Mouse (Mus musculus) stomach, postnatal 0 days (tissue): Measurements from ENCODE around the gene Psat1. TPM values are rescaled to one million over a fixed set of nuclear protein-coding genes. Genes with fewer than 3 reads are reported as not detected.

Source experiments
- ATAC-seq: fragments of 200-750 bp; cut with Nextera tagmentation; 2 replicates; pipeline ENCODE4 v1.8.0; 2017; ENCODE audit not compliant: low FRiP score, low TSS enrichment
- DNase-seq: peaks from one replicate; pipeline ENCODE4 v3.0.0-alpha.2; 2016; ENCODE audit warnings: low spot score
- H3K27ac ChIP-seq: fragments of 300-500 bp; sonication (generic); replicated peaks from 2 replicates; pipeline ENCODE4 v1.5.1; 2014; ENCODE audit warnings: mild to moderate bottlenecking, control low read depth
- H3K27me3 ChIP-seq: fragments of 300-500 bp; sonication (generic); 2 replicates; pipeline ENCODE4 v1.6.1; 2014; ENCODE audit warnings: low read length; ENCODE audit not compliant: control insufficient read depth, insufficient read depth
- H3K36me3 ChIP-seq: fragments of 300-500 bp; sonication (generic); 2 replicates; pipeline ENCODE4 v1.6.1; 2014; ENCODE audit warnings: low read length, mixed read lengths; ENCODE audit not compliant: control insufficient read depth, insufficient read depth
- H3K4me1 ChIP-seq: fragments of 300-500 bp; sonication (generic); replicated peaks from 2 replicates; pipeline ENCODE4 v1.6.1; 2014; ENCODE audit warnings: antibody characterized with exemption; ENCODE audit not compliant: control insufficient read depth, insufficient read depth
- H3K4me2 ChIP-seq: fragments of 300-500 bp; sonication (generic); replicated peaks from 2 replicates; pipeline ENCODE4 v1.6.1; 2014; ENCODE audit warnings: low read depth, mild to moderate bottlenecking, control low read depth, moderate library complexity
- H3K4me3 ChIP-seq: fragments of 300-500 bp; sonication (generic); 2 replicates; pipeline ENCODE4 v1.5.1; 2014; ENCODE audit warnings: low read depth, low read length, control low read depth
- H3K9ac ChIP-seq: fragments of 300-500 bp; sonication (generic); 2 replicates; pipeline ENCODE4 v1.6.1; 2014; ENCODE audit warnings: mild to moderate bottlenecking, low read length, control low read depth, mixed read lengths
- H3K9me3 ChIP-seq: fragments of 300-500 bp; sonication (generic); 2 replicates; pipeline ENCODE4 v1.6.1; 2016; ENCODE audit warnings: low read length; ENCODE audit not compliant: control insufficient read depth
- CTCF ChIP-seq: IDR thresholded peaks from 2 replicates; pipeline ENCODE4 v1.5.1; 2016; ENCODE audit warnings: antibody characterized with exemption, low read depth, mild to moderate bottlenecking, moderate library complexity
- EP300 ChIP-seq: optimal IDR thresholded peaks from 2 replicates; pipeline ENCODE3; 2016; ENCODE audit warnings: antibody characterized with exemption
- WGBS: fragments of 180-500 bp; shearing (Covaris S2); extraction: QIAGEN DNeasy Blood & Tissue Kit; methylation state at CpG from one replicate; pipeline ENCODE4 v1.1.7; 2014; 5-methylcytosine and 5-hydroxymethylcytosine counted together
- polyA plus RNA-seq: library from polyadenylated mRNA; unstranded; fragments of >200 nt; fragmentation: Nextera tagmentation; extraction: Ambion mirVana; gene quantifications from 2 replicates; pipeline ENCODE4 v1.2.1, GENCODE M21; 2015

Psat1 gene
- polyA plus RNA-seq, 1 experiment from 2014 or later: 67.9 TPM

DNA sequence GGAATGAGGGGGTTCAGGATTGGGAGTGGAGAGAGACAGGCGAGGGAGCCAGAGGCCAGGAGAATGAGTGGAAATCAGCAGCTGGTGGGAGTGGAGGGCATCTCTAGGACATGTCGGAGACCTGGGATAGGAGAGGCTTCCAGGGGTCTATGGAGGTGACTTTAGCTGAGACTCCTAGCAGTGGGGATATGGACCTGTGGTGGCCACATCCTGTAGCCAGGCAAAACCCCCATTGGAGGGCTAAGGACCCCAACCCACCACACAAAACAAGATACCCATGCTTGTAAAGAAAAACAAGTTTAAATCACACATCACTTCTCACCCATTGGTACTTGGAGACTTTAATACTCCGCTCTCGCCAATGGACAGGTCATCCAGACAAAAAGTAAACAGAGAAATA lies 58.7 kb downstream of the Psat1 start:
- no peaks in the 10 kb centered on the region for H3K4me1 ChIP-seq
- H3K36me3 ChIP-seq: no peaks in the 10 kb centered on the region
- TF ChIP-seq CTCF: no peak
- no peak for DNase-seq
- no peak overlapping the region for H3K4me3 ChIP-seq
- H3K27ac ChIP-seq: no peak overlapping the region
- no peak overlapping the region for H3K4me2 ChIP-seq
- no peak for ATAC-seq
- no peaks in the 10 kb centered on the region for H3K27me3 ChIP-seq
- 82% methylated on average over 4 of the region's 4 CpGs for WGBS
- H3K9ac ChIP-seq: no peak overlapping the region
- no peaks in the 10 kb centered on the region for H3K9me3 ChIP-seq

DNA sequence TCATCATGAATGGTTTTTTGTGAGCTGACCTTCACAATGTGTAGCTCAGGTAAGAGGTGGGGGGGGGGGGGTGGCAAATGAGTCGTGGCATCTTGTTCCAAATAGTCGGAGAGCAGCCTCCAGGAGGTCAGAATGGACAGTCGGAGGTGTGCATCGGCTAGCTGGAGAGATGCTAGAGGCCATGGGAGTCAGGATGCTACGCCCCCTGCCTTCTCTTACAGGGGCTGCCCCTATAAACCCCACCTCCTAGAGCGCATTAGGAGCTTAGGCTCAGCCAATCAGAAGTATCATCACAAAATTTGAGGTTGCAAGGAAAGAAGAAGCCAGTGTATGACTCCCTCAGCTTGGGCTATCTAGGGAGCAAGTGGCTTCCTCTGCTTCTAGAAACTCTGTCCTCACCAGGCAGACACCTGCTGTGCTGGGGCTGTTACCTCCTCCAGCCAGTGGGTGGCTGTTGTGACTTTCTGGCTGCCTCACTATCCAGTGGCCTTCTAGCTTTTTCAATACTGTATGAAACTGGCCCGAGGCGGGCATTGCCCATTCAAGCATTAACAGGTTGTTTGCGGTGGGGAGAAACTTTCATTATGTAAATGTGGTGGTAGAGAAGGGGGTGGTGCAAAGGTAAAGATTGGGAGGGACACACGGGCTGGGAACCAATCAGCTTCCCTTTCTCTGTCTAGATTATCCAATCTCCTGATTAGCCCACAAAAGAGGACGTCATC lies 64.3 kb downstream of the Psat1 start:
- Histone ChIP-seq H3K9me3 (no peaks in the 10 kb centered on the region), H3K9ac (no peak overlapping the region), H3K4me3 (no peak overlapping the region), H3K36me3 (no peaks in the 10 kb centered on the region), H3K4me1 (no peaks in the 10 kb centered on the region), H3K4me2 (no peak overlapping the region), H3K27ac (no peak overlapping the region), H3K27me3 (no peaks in the 10 kb centered on the region)
- ATAC-seq (no peak), DNase-seq (peak; percentile 22)
- no peak for TF ChIP-seq EP300
- TF ChIP-seq CTCF: 0 out of 2 replicates have a peak, but pooled peaks have one; percentile 20
- WGBS: 75% methylated on average over 11 of the region's 11 CpGs

DNA sequence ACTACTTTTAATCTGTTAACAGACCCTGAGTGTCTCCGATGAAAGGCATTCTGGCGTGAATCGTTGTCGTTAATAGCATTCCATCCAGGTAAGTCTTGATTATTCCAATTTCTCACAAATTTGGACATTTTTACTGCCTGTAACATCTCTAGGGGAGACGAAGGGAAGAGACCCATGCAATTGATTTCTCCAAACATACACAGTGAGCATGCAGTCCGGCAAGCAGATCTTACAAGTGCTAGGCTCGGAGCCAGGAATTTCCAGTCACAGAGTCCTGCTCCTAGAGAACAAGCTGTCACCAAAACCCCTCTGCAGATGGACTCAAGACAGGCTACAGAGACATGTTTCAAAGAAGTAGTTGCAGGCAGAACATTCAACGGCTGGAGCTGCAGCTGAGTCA lies 66.4 kb downstream of the Psat1 start:
- H3K4me2 ChIP-seq: no peak overlapping the region
- H3K4me1 ChIP-seq: no peaks in the 10 kb centered on the region
- no peaks in the 10 kb centered on the region for H3K9me3 ChIP-seq
- H3K27me3 ChIP-seq: no peaks in the 10 kb centered on the region
- DNase-seq (no peak), ATAC-seq (no peak)
- no peak overlapping the region for H3K4me3 ChIP-seq
- no peak overlapping the region for H3K9ac ChIP-seq
- TF ChIP-seq EP300: no peak
- TF ChIP-seq CTCF: no peak
- H3K27ac ChIP-seq: no peak overlapping the region
- WGBS: 66% methylated on average over 8 of the region's 8 CpGs
- H3K36me3 ChIP-seq: no peaks in the 10 kb centered on the region

DNA sequence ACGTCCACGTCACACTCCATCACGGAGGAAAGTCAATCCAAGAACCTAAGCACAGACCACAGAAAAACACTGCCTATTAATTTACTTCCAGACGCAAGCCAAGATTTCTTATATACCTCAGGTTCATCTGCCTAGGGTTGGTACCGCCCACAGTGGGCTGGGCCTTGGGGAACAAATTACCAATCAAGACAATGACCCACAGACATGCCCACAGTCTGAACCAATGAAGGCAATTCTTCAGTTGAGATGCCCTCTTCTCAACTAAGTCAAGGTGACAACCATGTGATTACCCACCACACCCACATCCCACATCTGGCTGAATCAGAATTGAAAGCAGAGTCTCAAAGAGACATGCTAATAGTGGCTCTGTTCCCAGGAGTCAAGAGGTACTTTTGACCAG lies 67.9 kb downstream of the Psat1 start:
- no peaks in the 10 kb centered on the region for H3K4me1 ChIP-seq
- H3K9ac ChIP-seq: no peak overlapping the region
- H3K4me2 ChIP-seq: no peak overlapping the region
- no peak for ATAC-seq
- H3K27me3 ChIP-seq: no peaks in the 10 kb centered on the region
- H3K36me3 ChIP-seq: no peaks in the 10 kb centered on the region
- H3K27ac ChIP-seq: no peak overlapping the region
- H3K9me3 ChIP-seq: no peaks in the 10 kb centered on the region
- no peak for DNase-seq
- 93% methylated on average over 5 of the region's 5 CpGs for WGBS
- no peak overlapping the region for H3K4me3 ChIP-seq
- TF ChIP-seq CTCF (no peak), EP300 (no peak)

DNA sequence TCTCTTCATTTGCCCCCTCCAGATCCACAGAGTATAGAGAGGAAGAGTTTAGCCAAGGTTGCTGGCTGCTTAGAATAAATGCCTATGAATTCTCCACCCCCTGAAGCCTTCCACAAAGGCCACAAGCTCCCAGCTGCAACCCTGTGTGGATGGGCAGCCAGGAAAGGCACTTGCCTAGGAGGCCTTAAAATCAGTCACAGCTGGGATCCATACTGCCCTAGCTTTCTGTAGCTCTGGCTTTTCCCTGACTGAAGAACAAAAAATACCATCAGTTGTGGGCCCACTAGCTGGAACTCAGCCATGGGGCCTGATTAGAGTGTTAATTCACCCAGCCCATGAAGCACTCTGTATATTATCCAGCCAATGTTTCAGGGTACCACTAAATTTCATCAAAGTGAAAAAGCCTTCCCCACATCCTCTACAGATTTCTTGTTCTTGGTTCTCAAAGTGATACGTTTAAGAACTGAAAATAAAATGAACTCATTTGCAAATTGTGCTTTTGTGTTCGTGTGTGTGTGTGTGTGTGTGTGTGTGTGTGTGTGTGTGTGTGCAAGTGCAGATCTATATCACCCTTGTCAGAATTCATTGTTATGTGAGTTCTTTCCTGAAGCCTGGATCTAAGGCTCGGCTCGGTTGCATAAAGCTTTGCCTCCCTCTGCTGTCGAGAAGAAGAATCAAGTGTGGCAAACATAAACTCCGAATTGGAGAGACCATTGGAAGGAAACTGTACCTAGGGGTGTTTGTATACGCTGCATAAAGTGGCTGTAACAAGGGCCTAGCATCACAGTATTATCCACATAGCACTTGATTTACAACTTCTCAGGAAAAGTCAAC lies 78.1 kb downstream of the Psat1 start:
- no peaks in the 10 kb centered on the region for H3K9me3 ChIP-seq
- TF ChIP-seq CTCF (peak; percentile 81), EP300 (no peak)
- H3K27me3 ChIP-seq: no peaks in the 10 kb centered on the region
- H3K27ac ChIP-seq: no peak overlapping the region
- no peak overlapping the region for H3K9ac ChIP-seq
- H3K36me3 ChIP-seq: no peaks in the 10 kb centered on the region
- H3K4me2 ChIP-seq: no peak overlapping the region
- DNase-seq: no peak
- ATAC-seq: no peak
- 20% methylated on average over 7 of the region's 7 CpGs for WGBS
- no peak overlapping the region for H3K4me3 ChIP-seq
- no peaks in the 10 kb centered on the region for H3K4me1 ChIP-seq

DNA sequence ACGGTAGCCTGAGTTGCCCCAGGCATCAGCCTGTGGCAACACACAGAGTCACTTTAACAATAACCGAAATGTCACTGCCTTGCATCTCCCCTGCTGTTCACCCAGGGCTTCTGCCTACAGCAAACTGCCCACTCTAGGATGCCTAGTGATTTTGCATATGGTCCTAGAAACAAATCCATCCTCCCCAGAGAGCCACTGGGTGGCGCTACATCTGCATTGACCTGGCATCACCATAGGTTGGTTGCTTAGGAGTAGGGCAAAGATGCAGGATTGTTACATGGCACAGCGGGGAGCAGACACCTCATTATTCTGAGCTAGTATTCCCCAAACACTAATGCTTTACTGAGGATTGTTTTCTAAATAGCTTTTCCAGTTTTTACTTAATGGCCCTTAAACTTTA lies 80.3 kb downstream of the Psat1 start:
- WGBS: 79% methylated on average over 4 of the region's 4 CpGs
- DNase-seq (peak; percentile 58), ATAC-seq (no peak)

More for the DNA sequence above, 80.3 kb downstream of the Psat1 start:
- Histone ChIP-seq H3K4me2 (no peak overlapping the region), H3K36me3 (no peaks in the 10 kb centered on the region), H3K9ac (no peak overlapping the region), H3K27me3 (no peaks in the 10 kb centered on the region), H3K4me3 (no peak overlapping the region), H3K9me3 (no peaks in the 10 kb centered on the region), H3K4me1 (no peaks in the 10 kb centered on the region), H3K27ac (no peak overlapping the region)
- TF ChIP-seq EP300 (no peak), CTCF (peak; percentile 73)
